ENCODE assay signal across 7 mouse cellular contexts in genomic region chr11:104461551-104461950, GRCm38 (mm10). TPM values are rescaled to one million over a fixed set of nuclear protein-coding genes. Genes with fewer than 3 reads are reported as not detected.
DNase-seq lines count a peak whose midpoint lies in the region; ATAC-seq lines count a peak whose summit lies in the region.

No protein-coding gene starts in this region.

- no peak overlapping the region for H3K9ac ChIP-seq in midbrain, embryonic 14.5 days (replicated peaks; ENCODE audit: low read length)
- H3K9ac ChIP-seq in midbrain, embryonic 16.5 days (ENCODE audit: low read depth, low read length): no peak overlapping the region

- peak; percentile 92 for DNase-seq in midbrain, embryonic 14.5 days
- DNase-seq in MEL-GATA-1-ER (ENCODE audit: extremely low read depth, low read depth): peak; percentile 59
- peak; percentile 51 for DNase-seq in brain, embryonic 18.5 days (ENCODE audit: low read depth, low spot score)
- peak; percentile 78 for DNase-seq in forelimb bud, embryonic 11.5 days (ENCODE audit: low read depth, low spot score)
- DNase-seq in limb, embryonic 10.5 days (ENCODE audit: low spot score): peak; percentile 36
- DNase-seq in right cerebral cortex, postnatal 4 days: peak; percentile 52

- peaks cover 16% of the 10 kb centered on the region; the same call in 1 of the 2 replicates for H3K36me3 ChIP-seq in midbrain, embryonic 14.5 days (ENCODE audit: control insufficient read depth, insufficient read depth, low read length)
- no peaks in the 10 kb centered on the region for H3K36me3 ChIP-seq in midbrain, embryonic 16.5 days (ENCODE audit: control insufficient read depth, insufficient read depth, low read length)
- peaks cover 59% of the 10 kb centered on the region for H3K36me3 ChIP-seq in limb, embryonic 10.5 days

- H3K27me3 ChIP-seq in midbrain, embryonic 14.5 days (ENCODE audit: control insufficient read depth, insufficient read depth, low read length): no peaks in the 10 kb centered on the region
- no peaks in the 10 kb centered on the region for H3K27me3 ChIP-seq in midbrain, embryonic 16.5 days (ENCODE audit: control insufficient read depth, insufficient read depth, low read depth, low read length)
- H3K27me3 ChIP-seq in limb, embryonic 10.5 days (ENCODE audit: low read depth, poor library complexity, severe bottlenecking): no peaks in the 10 kb centered on the region

- H3K4me3 ChIP-seq in midbrain, embryonic 14.5 days (replicated peaks; ENCODE audit: low read depth, low read length): no peak overlapping the region
- no peak overlapping the region for H3K4me3 ChIP-seq in midbrain, embryonic 16.5 days (ENCODE audit: low read depth, low read length)
- no peak overlapping the region for H3K4me3 ChIP-seq in limb, embryonic 10.5 days

- no peaks in the 10 kb centered on the region for H3K9me3 ChIP-seq in midbrain, embryonic 14.5 days (ENCODE audit: control insufficient read depth, low read length)
- no peaks in the 10 kb centered on the region for H3K9me3 ChIP-seq in midbrain, embryonic 16.5 days (replicated peaks; ENCODE audit: control insufficient read depth, low read length, poor library complexity, severe bottlenecking)
- H3K9me3 ChIP-seq in limb, embryonic 10.5 days (replicated peaks): no peaks in the 10 kb centered on the region

- no peak for ATAC-seq in midbrain, embryonic 14.5 days (ENCODE audit: low FRiP score, low TSS enrichment)
- ATAC-seq in midbrain, embryonic 16.5 days: no peak

- H3K27ac ChIP-seq in midbrain, embryonic 14.5 days (replicated peaks; ENCODE audit: low read depth, low read length): no peak overlapping the region
- H3K27ac ChIP-seq in midbrain, embryonic 16.5 days (ENCODE audit: low read length): no peak overlapping the region
- no peak overlapping the region for H3K27ac ChIP-seq in limb, embryonic 10.5 days

- H3K4me2 ChIP-seq in midbrain, embryonic 14.5 days (ENCODE audit: low read length): no peak overlapping the region
- H3K4me2 ChIP-seq in midbrain, embryonic 16.5 days (ENCODE audit: low read length): no peak overlapping the region

- 0 out of 2 replicates have a peak, but pooled peaks cover 3% of the 10 kb centered on the region for H3K4me1 ChIP-seq in midbrain, embryonic 14.5 days (ENCODE audit: control insufficient read depth, insufficient read depth, low read length)
- peaks cover 7% of the 10 kb centered on the region for H3K4me1 ChIP-seq in midbrain, embryonic 16.5 days (ENCODE audit: control insufficient read depth, insufficient read depth, low read length)
- no peaks in the 10 kb centered on the region for H3K4me1 ChIP-seq in limb, embryonic 10.5 days

RNA-seq across cellular contexts. Expression of gene Kansl1, which starts 7.1 kb away (rescaled TPM):
- polyA plus RNA-seq in midbrain, embryonic 14.5 days (2014; fragmentation: Nextera tagmentation; extraction: Ambion mirVana): 27.1 and 39.2 TPM in 2 replicates
- 27.9 and 28.2 TPM in 2 replicates for polyA plus RNA-seq in midbrain, embryonic 16.5 days (2015; fragmentation: Nextera tagmentation; extraction: Ambion mirVana)
- polyA plus RNA-seq in limb, embryonic 10.5 days (2016; fragmentation: Nextera tagmentation; extraction: Ambion mirVana): 26.9 and 30.4 TPM in 2 replicates

Comparison
In these comparisons a context has a peak if more than half of its experiments do, and no peak if none do; other contexts are left out.
1. DNase-seq: peak in every context shown above with its lines; median percentile 92 in midbrain, embryonic 14.5 days; 78 in forelimb bud, embryonic 11.5 days; 59 in MEL-GATA-1-ER; 52 in right cerebral cortex, postnatal 4 days; 51 in brain, embryonic 18.5 days; 36 in limb, embryonic 10.5 days.